ENCODE assay signal across 13 mouse cellular contexts in genomic region chr13:75163408-75163807, GRCm38 (mm10).
DNase-seq lines count a peak whose midpoint lies in the region; ATAC-seq and TF ChIP-seq lines count a peak whose summit lies in the region.
"Had no signal": no experiment of that assay in that cellular context is flagged by ENCODE, and none has a peak within 500 bp of the region (broad histone marks: within the 10 kb centered on the region; RNA-seq: fewer than 3 reads in every experiment).

No protein-coding gene starts in this region.

- no peak for TF ChIP-seq POLR2A in brain, embryonic 14.5 days (IDR thresholded peaks at IDR 0.05; ENCODE audit: borderline replicate concordance, extremely low read depth, insufficient read depth, insufficient read length, poor library complexity, severe bottlenecking)

- 67% methylated on average over 1 of the region's 1 CpGs for WGBS in kidney, embryonic 14.5 days
- WGBS in embryonic facial prominence, embryonic 11.5 days = 29% methylated on average over 1 of the region's 1 CpGs
- 45% methylated on average over 1 of the region's 1 CpGs for WGBS in heart, embryonic 12.5 days

- no peak for ATAC-seq in kidney, embryonic 14.5 days (ENCODE audit: low FRiP score, low TSS enrichment)
- peak; percentile 52 for ATAC-seq in embryonic facial prominence, embryonic 11.5 days (replicated peaks; ENCODE audit: insufficient number of reproducible peaks, low FRiP score, low TSS enrichment, low read depth)
- ATAC-seq in heart, embryonic 12.5 days (ENCODE audit: insufficient number of reproducible peaks, low FRiP score) = no peak
- ATAC-seq: activated CD4-positive, CD25-positive, alpha-beta regulatory T cell, adult 4 months had no signal

- no peak overlapping the region for H3K9ac ChIP-seq in kidney, embryonic 14.5 days (ENCODE audit: low read depth, low read length)
- H3K9ac ChIP-seq in embryonic facial prominence, embryonic 11.5 days (replicated peaks; ENCODE audit: low read length) = no peak overlapping the region
- no peak overlapping the region for H3K9ac ChIP-seq in heart, embryonic 12.5 days
- H3K9ac ChIP-seq: heart, embryonic 15.5 days had no signal

- no peak for TF ChIP-seq CTCF in brain, embryonic 14.5 days (IDR thresholded peaks at IDR 0.05; ENCODE audit: borderline replicate concordance, extremely low read depth, insufficient read depth, insufficient read length)
- no peak for TF ChIP-seq CTCF in layer of hippocampus, adult 2 months (conservative IDR thresholded peaks at IDR 0.05)

- H3K4me1 ChIP-seq in kidney, embryonic 14.5 days (ENCODE audit: control insufficient read depth, insufficient read depth, low read length) = no peaks in the 10 kb centered on the region
- H3K4me1 ChIP-seq in embryonic facial prominence, embryonic 11.5 days (ENCODE audit: control insufficient read depth, insufficient read depth, low read length) = no peaks in the 10 kb centered on the region
- no peaks in the 10 kb centered on the region for H3K4me1 ChIP-seq in heart, embryonic 12.5 days (replicated peaks)
- H3K4me1 ChIP-seq: heart, embryonic 15.5 days had no signal

- H3K27me3 ChIP-seq in kidney, embryonic 14.5 days (ENCODE audit: control insufficient read depth, insufficient read depth, low read length) = no peaks in the 10 kb centered on the region
- H3K27me3 ChIP-seq in embryonic facial prominence, embryonic 11.5 days (ENCODE audit: control insufficient read depth, insufficient read depth, low read length) = no peaks in the 10 kb centered on the region
- H3K27me3 ChIP-seq in heart, embryonic 12.5 days (replicated peaks) = no peaks in the 10 kb centered on the region
- H3K27me3 ChIP-seq: heart, embryonic 15.5 days had no signal

- no peaks in the 10 kb centered on the region for H3K9me3 ChIP-seq in kidney, embryonic 14.5 days (ENCODE audit: control insufficient read depth, low read length)
- no peaks in the 10 kb centered on the region for H3K9me3 ChIP-seq in embryonic facial prominence, embryonic 11.5 days (replicated peaks; ENCODE audit: control insufficient read depth, low read length)
- no peaks in the 10 kb centered on the region for H3K9me3 ChIP-seq in heart, embryonic 12.5 days (replicated peaks)
- H3K9me3 ChIP-seq: heart, embryonic 15.5 days had no signal

- peak; percentile 5 for DNase-seq in kidney, adult 18-20 months
- peak; percentile 85 for DNase-seq in brain, embryonic 14.5 days (ENCODE audit: low read depth)
- DNase-seq in embryonic facial prominence, embryonic 11.5 days (ENCODE audit: low spot score) = peak; percentile 49
- peak; percentile 19 to 32 for DNase-seq in layer of hippocampus, adult 2 months (ENCODE audit: low spot score in 2 of 2)
- DNase-seq in thymus, postnatal 0 days (ENCODE audit: low spot score) = no peak
- DNase-seq: gastrocnemius, postnatal 14 days; lung, adult 2 months; thymus, postnatal 14 days had no signal

- no peak overlapping the region for H3K27ac ChIP-seq in kidney, embryonic 14.5 days (ENCODE audit: low read depth, low read length)
- no peak overlapping the region for H3K27ac ChIP-seq in embryonic facial prominence, embryonic 11.5 days (replicated peaks; ENCODE audit: low read depth, low read length)
- no peak overlapping the region for H3K27ac ChIP-seq in layer of hippocampus, adult 2 months
- H3K27ac ChIP-seq in heart, embryonic 12.5 days (ENCODE audit: poor library complexity, severe bottlenecking) = no peak overlapping the region
- H3K27ac ChIP-seq: heart, embryonic 15.5 days had no signal

- no peak overlapping the region for H3K4me3 ChIP-seq in kidney, embryonic 14.5 days (ENCODE audit: low read length)
- H3K4me3 ChIP-seq in embryonic facial prominence, embryonic 11.5 days (ENCODE audit: low read depth, low read length) = no peak overlapping the region
- no peak overlapping the region for H3K4me3 ChIP-seq in layer of hippocampus, adult 2 months
- no peak overlapping the region for H3K4me3 ChIP-seq in heart, embryonic 12.5 days
- H3K4me3 ChIP-seq: heart, embryonic 15.5 days had no signal

- H3K4me2 ChIP-seq in kidney, embryonic 14.5 days (replicated peaks; ENCODE audit: low read depth, low read length) = no peak overlapping the region
- H3K4me2 ChIP-seq in embryonic facial prominence, embryonic 11.5 days (ENCODE audit: low read depth, low read length) = no peak overlapping the region
- no peak overlapping the region for H3K4me2 ChIP-seq in heart, embryonic 12.5 days
- H3K4me2 ChIP-seq: heart, embryonic 15.5 days; midbrain, embryonic 11.5 days had no signal

- no peaks in the 10 kb centered on the region for H3K36me3 ChIP-seq in kidney, embryonic 14.5 days (ENCODE audit: control insufficient read depth, insufficient read depth, low read length)
- no peaks in the 10 kb centered on the region for H3K36me3 ChIP-seq in embryonic facial prominence, embryonic 11.5 days (replicated peaks; ENCODE audit: control insufficient read depth, insufficient read depth, low read depth, low read length)
- H3K36me3 ChIP-seq in heart, embryonic 12.5 days = no peaks in the 10 kb centered on the region
- H3K36me3 ChIP-seq: heart, embryonic 15.5 days had no signal
